Mouse (Mus musculus): ENCODE data around the gene Fas.
A peak's percentile ranks its signal among the peaks of the same experiment; 100 is the strongest.

DNA sequence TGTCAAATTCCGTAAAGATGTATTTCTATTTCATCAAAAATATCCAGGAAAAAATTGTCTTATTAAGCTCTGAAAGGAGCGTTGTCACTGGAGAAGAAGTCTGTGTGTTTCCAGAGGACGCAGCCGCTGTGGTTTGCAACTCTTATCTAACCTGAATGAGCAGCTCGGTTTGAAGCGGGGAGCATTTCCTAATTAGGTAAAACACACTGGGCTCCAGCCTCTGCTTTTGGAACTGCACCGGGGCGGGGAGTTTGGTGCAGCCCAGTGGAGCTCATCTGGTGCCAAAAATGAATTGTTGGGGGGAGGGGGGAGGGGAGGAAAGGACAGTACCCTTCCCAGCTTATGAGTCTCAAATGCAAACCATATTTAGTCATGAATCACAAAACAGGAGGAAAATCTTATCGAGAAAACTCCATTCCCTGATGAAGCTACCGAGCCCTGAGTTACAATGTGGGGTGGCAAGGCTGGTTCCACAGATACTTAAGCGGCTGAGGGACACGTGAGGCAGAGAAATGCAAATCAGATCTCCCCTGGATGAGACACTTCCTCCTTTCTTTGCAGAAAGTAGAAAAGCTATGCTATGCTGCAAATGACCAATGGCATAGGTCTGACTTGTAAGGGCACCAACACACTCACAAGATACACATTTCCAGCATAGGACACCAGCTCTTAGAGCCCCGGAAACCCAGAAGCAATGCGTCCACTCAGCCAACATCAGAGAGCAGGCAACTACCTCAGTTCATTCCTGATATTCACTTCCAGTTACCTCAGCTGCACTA is 36.2 kb upstream of the Fas start:
- TF ChIP-seq CTCF (IDR thresholded peaks at IDR 0.05) (no peak), POLR2A (IDR thresholded peaks at IDR 0.05; ENCODE audit: insufficient read depth, low read depth, low read length) (0 out of 2 replicates have a peak, but pooled peaks have one; percentile 7), EP300 (IDR thresholded peaks at IDR 0.05; ENCODE audit: insufficient read depth, low read depth, low read length) (no peak)
